Mouse (Mus musculus): ENCODE results near the gene Ppp1r13b.

The Ppp1r13b gene

DNA sequence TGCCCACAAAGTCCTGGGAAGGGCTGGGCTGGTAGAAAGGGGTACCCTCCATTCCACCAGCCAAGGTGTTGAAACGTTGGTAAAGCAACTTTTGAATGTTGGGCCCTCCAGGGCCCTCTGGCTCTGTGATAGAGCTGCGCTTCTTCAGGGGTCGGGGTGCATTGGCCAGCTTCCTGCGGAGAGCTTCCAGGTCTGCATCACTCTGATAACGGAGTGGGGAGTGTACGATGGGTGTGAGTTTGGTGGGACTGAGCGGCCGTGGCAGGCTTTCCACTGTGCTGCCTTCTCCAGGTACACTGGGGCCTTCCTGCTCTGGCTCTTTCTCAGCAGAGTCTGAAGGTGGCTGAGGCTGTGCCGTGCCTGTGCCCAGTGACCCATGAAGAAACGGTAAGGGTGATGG lies 74.5 kb downstream of the Ppp1r13b start:
- Histone ChIP-seq H3K36me3 (ENCODE audit: control insufficient read depth, insufficient read depth, low read length, poor library complexity, severe bottlenecking) (peaks cover 12% of the 10 kb centered on the region), H3K27me3 (ENCODE audit: control insufficient read depth, insufficient read depth, low read length, poor library complexity, severe bottlenecking) (no peaks in the 10 kb centered on the region)
- DNase-seq (ENCODE audit: low read depth, low spot score), result no peak

DNA sequence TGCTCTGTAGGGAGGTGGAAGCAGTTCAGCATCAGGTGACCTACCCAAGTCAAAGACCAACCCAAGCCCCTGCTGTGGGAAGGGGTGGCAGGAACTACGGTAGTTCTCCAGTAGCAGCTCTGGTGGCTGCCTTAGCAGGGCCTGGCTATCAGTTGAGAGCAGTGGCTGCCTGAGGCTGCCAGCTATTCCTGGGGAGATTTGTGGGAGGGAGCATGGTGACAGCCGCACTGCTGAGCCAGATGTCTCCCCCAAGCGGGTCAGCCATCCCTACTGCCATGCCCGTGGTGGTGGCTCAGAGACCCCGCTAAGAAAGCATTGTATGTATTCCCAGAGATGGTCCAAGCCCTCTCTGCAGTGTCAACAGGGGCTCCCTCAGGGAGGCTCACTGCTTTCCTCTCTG lies 75.3 kb downstream of the Ppp1r13b start:
- DNase-seq (ENCODE audit: low read depth, low spot score), result no peak
- peaks cover 9% of the 10 kb centered on the region for H3K36me3 ChIP-seq (ENCODE audit: control insufficient read depth, insufficient read depth, low read length, poor library complexity, severe bottlenecking)
- H3K27me3 ChIP-seq (ENCODE audit: control insufficient read depth, insufficient read depth, low read length, poor library complexity, severe bottlenecking), result no peaks in the 10 kb centered on the region

DNA sequence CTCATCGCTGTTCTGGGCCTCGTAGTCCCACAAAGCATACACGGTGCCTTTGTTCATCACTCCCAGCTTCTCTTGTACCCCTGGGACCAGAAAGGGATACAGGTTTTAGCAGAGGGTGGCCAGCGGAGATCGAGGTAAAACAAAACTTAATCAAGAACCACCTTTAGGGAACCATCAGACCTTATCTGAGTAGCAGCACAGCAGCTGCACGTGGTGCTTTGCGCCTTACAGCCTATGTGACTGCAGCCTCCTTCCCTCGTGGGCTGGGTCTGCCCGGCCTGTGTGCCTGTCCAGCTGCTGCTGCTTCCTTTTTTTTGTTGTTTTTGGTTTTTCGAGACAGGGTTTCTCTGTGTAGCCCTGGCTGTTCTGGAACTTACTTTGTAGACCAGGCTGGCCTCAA lies 77.5 kb downstream of the Ppp1r13b start:
- peak; percentile 31 for DNase-seq (ENCODE audit: low read depth, low spot score)
- H3K36me3 ChIP-seq (ENCODE audit: control insufficient read depth, insufficient read depth, low read length, poor library complexity, severe bottlenecking), result peaks cover 9% of the 10 kb centered on the region
- no peaks in the 10 kb centered on the region for H3K27me3 ChIP-seq (ENCODE audit: control insufficient read depth, insufficient read depth, low read length, poor library complexity, severe bottlenecking)

DNA sequence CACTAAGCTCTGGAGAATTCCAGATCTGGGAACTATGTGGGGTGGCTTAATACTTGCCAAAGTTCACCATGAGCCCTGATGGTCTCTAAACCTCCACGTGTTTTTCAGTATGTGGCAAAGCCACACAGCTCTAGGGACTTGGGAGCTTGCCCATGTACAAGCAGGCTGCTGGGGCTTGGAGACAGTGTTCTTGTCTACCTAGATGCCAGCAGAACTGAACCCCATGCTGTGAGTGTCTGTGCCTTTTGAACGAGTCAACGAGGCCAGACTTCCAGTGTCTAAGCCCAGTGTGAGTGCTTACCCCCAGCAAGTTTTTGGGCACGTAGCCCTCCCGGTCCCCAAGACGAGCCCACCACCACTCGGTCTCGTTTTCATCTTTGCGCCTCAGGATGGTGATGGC lies 78.0 kb downstream of the Ppp1r13b start:
- DNase-seq (ENCODE audit: low read depth, low spot score), result no peak

DNA sequence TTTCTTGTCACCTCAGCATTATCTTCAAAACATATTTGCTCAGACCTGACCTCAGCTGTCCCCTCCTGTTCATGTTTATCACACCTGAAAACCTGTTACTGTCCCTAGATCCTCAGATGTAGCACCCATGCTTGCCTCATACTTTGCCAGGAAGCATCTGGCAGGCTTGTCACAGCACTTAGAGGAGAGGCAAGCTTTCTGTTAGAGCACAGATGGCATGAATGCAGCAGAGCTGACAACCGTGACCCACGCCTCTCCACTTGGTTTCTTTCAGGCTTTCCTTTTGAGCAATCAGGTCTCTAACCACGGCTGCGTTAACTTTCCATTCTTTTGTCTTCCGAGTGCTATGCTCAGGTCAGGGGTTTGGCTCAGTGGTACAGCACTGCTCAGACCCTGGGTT lies 78.5 kb downstream of the Ppp1r13b start:
- no peak for DNase-seq (ENCODE audit: low read depth, low spot score)
- Histone ChIP-seq H3K36me3 (ENCODE audit: control insufficient read depth, insufficient read depth, low read length, poor library complexity, severe bottlenecking) (peaks cover 9% of the 10 kb centered on the region), H3K27me3 (ENCODE audit: control insufficient read depth, insufficient read depth, low read length, poor library complexity, severe bottlenecking) (no peaks in the 10 kb centered on the region)

More for the DNA sequence above, 78.0 kb downstream of the Ppp1r13b start:
- Histone ChIP-seq H3K36me3 (ENCODE audit: control insufficient read depth, insufficient read depth, low read length, poor library complexity, severe bottlenecking) (peaks cover 9% of the 10 kb centered on the region), H3K27me3 (ENCODE audit: control insufficient read depth, insufficient read depth, low read length, poor library complexity, severe bottlenecking) (no peaks in the 10 kb centered on the region)

DNA sequence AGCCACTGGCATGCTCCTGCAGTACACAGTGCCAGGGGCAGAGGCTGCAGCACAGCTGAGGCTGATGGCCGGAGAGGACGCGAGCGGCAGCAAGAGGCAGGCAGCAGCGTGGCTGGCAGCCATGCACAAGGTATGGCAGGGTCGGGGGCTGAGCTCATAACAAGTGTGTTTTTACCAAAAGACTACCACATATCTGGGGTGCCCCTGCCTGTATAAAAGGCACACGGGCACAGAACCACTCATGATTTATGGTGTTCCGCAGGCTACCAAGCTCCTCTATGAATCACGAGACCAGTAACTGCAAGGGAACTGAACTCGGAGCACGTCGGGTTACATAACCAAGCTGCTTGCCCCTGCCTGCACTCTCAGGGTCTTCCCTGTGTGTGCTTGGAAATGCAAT lies 80.4 kb downstream of the Ppp1r13b start:
- Histone ChIP-seq H3K36me3 (ENCODE audit: control insufficient read depth, insufficient read depth, low read length, poor library complexity, severe bottlenecking) (peaks cover 4% of the 10 kb centered on the region), H3K27me3 (ENCODE audit: control insufficient read depth, insufficient read depth, low read length, poor library complexity, severe bottlenecking) (no peaks in the 10 kb centered on the region)
- DNase-seq (ENCODE audit: low read depth, low spot score), result no peak

DNA sequence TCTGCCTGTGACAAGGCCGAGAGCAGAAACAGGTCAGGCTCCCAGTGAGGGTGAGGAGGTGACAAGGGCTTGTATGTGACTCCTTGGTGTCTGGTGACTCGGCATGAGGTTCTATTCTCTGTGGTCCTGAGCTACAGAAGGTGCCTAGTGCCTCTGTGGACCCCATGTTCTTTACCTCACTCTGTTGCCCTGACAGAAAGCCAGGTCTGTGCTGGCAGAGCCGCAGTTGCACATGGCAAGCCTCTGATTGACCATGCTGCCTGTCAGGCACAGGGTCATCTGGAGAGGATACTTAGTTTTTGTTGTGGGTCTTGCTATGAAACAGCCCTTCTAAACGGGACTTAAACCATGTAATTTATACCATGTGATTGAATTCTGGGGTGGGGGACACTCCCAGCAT lies 86.0 kb downstream of the Ppp1r13b start:
- Histone ChIP-seq H3K27me3 (ENCODE audit: control insufficient read depth, insufficient read depth, low read length, poor library complexity, severe bottlenecking) (no peaks in the 10 kb centered on the region), H3K36me3 (ENCODE audit: control insufficient read depth, insufficient read depth, low read length, poor library complexity, severe bottlenecking) (no peaks in the 10 kb centered on the region; the same call in 1 of the 2 replicates)
- no peak for DNase-seq (ENCODE audit: low read depth, low spot score)

DNA sequence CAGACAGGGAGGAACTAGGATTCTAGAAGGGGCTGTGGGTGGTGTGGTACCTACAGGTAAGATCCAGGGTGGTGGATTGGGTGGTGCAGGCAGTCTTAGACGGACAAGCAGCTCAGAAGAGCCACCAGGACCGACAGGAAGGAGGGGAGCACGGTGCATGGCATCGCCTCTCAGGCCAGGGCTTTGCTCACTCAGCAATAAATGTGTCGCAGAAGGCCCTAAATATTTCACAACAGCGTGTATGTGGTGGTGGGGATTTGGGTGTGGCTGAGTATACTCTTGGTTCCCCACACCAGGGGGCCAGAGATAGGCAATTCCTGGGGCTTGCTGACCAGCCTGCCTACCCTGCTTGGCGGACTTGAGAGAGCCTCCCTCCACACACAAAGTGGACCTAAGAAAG lies 87.2 kb downstream of the Ppp1r13b start:
- Histone ChIP-seq H3K27me3 (ENCODE audit: control insufficient read depth, insufficient read depth, low read length, poor library complexity, severe bottlenecking) (no peaks in the 10 kb centered on the region), H3K36me3 (ENCODE audit: control insufficient read depth, insufficient read depth, low read length, poor library complexity, severe bottlenecking) (no peaks in the 10 kb centered on the region; the same call in 1 of the 2 replicates)
- DNase-seq (ENCODE audit: low read depth, low spot score), result no peak

DNA sequence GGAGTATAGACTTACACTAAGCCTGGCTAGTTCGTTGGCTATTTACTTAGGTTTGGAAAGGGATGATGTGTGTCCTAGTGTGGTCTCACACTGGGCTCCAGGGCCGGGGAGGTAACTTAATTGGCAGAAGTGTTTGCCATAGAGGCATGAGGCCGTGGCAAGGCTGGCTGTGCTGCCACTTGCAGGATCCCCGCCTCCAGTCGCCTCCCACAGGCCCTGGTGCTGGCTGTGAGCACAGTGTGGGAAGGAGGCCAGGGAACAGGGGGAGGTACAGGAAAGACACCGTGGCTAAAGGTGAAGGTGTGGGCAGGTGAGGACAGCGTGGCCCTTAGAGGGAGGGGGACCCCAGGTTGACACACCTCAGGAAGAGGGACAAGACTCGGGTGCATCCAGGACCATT lies 88.0 kb downstream of the Ppp1r13b start:
- no peak for DNase-seq (ENCODE audit: low read depth, low spot score)
- no peaks in the 10 kb centered on the region for H3K27me3 ChIP-seq (ENCODE audit: control insufficient read depth, insufficient read depth, low read length, poor library complexity, severe bottlenecking)
- H3K36me3 ChIP-seq (ENCODE audit: control insufficient read depth, insufficient read depth, low read length, poor library complexity, severe bottlenecking), result no peaks in the 10 kb centered on the region; the same call in 1 of the 2 replicates

DNA sequence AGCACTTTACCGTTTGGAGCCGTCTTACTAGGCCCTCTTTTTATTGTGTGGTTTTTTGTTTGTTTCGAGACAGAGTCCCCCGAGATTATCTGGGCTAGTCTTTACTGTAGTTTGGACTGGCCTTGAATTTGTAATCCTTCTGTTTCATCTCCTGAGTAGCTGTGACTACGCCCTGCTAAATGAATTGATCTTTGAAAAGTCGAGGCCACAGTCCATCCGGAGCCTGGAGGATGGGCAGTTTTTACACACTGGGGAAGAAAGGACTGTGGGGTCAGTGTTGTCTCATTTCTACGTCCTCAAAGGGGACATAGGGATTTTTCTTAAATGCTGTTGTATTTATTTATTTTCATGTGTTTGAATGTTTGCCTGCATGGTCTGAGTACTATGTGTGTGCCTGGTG lies 89.9 kb downstream of the Ppp1r13b start:
- H3K36me3 ChIP-seq (ENCODE audit: control insufficient read depth, insufficient read depth, low read length, poor library complexity, severe bottlenecking), result no peaks in the 10 kb centered on the region
- H3K27me3 ChIP-seq (ENCODE audit: control insufficient read depth, insufficient read depth, low read length, poor library complexity, severe bottlenecking), result no peaks in the 10 kb centered on the region
- no peak for DNase-seq (ENCODE audit: low read depth, low spot score)

DNA sequence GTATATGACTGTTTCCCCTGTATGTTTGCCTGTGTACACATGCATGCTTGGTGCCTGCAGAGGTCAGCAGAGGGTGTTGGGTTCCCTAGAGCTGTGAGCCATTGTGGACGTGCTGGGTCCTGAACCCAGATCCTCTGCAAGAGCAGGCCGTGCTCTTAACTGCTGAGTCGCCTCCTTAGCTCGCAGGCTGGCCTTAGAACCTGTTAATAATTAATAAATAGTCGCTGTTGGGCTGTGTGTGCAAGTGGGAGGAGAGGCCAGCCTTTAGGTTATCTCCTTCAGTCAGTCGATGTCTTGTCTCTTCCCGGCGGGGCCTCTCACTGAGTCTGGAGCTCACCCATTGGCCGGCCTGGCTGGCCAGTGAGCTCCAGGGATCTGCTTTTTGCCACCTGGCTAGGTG lies 90.9 kb downstream of the Ppp1r13b start:
- Histone ChIP-seq H3K27me3 (ENCODE audit: control insufficient read depth, insufficient read depth, low read length, poor library complexity, severe bottlenecking) (no peaks in the 10 kb centered on the region), H3K36me3 (ENCODE audit: control insufficient read depth, insufficient read depth, low read length, poor library complexity, severe bottlenecking) (no peaks in the 10 kb centered on the region)
- DNase-seq (ENCODE audit: low read depth, low spot score), result no peak

DNA sequence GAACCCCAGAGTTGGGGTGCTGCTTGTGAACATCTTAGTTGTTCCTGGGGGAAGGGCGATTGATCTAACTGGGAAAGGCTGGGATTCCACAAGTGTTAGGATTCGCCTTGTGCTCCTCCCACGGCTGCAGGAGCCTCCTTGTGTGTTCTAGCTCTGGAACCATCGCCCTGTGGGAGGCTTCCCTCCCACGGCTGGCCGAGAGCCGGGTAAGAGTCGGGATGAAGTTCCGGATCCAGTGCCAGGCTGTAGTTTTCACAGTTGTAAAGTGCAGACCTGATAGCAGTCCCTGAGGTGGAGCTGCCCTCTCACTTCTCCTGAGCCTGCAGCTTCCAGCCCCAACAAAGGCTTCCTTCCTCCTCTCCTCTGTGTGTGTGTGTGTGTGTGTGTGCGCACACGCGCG lies 91.4 kb downstream of the Ppp1r13b start:
- no peaks in the 10 kb centered on the region for H3K27me3 ChIP-seq (ENCODE audit: control insufficient read depth, insufficient read depth, low read length, poor library complexity, severe bottlenecking)
- no peak for DNase-seq (ENCODE audit: low read depth, low spot score)
- H3K36me3 ChIP-seq (ENCODE audit: control insufficient read depth, insufficient read depth, low read length, poor library complexity, severe bottlenecking), result no peaks in the 10 kb centered on the region

DNA sequence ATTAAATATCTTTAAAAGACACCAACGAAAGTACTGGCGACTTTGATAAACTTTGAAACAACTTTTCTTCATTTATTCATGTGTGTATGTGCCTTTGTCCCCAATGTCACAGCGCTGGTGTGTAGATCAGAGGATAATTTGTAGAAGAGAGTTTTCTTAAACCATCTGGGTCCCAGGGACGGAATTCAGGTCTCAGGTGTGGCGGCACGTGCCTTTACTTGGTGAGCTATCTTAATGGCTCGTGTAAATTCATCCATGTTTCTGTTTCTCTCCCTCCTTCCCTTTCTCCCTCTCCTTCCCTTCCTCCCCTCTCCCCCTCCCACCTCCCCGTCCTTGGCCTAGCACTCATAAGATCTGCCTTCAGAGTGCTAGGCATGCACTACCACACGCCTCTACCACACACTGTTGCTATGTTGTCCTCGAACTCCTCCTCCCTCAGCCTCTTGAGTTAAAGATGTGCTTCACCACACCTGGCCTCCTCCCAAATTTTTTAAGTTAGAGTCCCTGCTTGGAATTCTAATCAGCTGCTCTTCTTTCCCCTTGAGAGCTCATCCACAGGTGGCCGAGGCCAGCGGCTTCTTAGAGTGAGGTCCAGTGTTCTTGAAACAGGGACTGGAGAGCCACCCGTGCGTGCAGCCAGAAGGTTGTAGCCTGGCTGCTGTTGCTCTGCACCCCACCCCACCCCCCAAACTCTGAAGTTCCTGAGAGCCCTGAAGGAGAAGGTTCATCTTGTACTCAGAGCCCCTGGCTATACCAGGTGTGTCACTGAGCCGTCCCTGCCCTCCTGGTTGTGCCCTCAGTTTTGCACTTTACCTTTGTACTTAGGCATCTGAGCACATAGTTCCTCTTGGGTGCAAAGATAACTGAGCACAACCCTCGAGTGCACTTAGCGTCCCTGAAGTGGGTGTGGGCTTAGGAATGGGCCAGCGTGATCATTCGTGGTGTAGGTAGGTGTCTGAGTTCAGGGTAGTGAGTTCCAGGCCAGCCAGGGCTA lies 92.8 kb downstream of the Ppp1r13b start:
- Histone ChIP-seq H3K27me3 (ENCODE audit: control insufficient read depth, insufficient read depth, low read length, poor library complexity, severe bottlenecking) (no peaks in the 10 kb centered on the region), H3K36me3 (ENCODE audit: control insufficient read depth, insufficient read depth, low read length, poor library complexity, severe bottlenecking) (no peaks in the 10 kb centered on the region)
- DNase-seq (ENCODE audit: low read depth, low spot score), result no peak

DNA sequence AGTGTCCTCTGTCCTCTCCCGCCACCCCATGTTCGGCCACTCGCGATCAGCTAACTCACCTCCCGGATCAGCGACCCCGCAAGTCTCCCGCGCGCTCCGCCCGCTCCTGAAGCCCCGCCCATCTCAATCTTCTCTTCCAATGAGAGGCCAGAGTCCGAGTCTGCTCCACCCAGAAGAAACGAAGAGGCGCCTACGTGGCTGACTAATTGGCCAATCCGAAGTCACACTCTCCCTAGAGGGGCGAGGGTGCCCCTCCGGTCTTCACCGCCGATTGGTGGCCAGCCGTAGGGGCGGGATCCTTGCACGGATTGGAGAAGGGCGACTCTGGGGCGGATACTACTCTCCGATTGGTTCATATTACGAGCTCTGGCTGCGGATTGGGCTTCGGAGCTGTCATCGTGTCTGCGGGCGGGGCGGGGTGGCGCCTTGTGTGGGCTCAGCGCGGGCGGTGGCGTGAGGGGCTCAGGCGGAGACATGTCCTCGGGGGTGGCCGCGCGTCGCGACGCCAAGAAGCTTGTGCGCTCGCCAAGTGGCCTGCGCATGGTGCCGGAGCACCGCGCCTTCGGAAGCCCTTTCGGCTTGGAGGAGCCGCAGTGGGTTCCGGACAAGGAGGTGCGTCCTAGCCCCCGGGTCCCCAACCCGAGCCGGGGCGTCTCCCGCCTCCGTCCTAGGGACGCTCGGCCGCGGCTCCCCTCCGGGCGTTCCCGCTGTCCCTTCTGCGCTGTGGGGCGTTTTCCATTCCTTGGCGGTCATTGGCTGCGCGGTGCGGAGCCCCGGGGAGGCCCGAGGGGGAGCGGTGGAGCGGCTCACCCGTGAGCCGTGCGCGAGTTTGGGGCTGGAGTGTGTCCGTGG lies 93.9 kb downstream of the Ppp1r13b start, which contains the start of the genes Xrcc3 and Zfyve21:
Gene Xrcc3 (minus strand): TSS at position 108 of the 852 bp plus-strand sequence.
Gene Zfyve21 (plus strand): TSS at position 405 of the 852 bp plus-strand sequence.
- no peaks in the 10 kb centered on the region for H3K27me3 ChIP-seq (ENCODE audit: control insufficient read depth, insufficient read depth, low read length, poor library complexity, severe bottlenecking)
- no peaks in the 10 kb centered on the region for H3K36me3 ChIP-seq (ENCODE audit: control insufficient read depth, insufficient read depth, low read length, poor library complexity, severe bottlenecking)
- peak; percentile 99 for DNase-seq (ENCODE audit: low read depth, low spot score)

All from splenic B cell, adult 2 months (primary cell).